Mouse (Mus musculus): ENCODE measurements at regions not wholly inside any gene's neighbourhood (a gene's known extent, or its start where the extent isn't known, plus 50 kb on each side); places are given as distances from the start of the nearest gene placed in this dataset.

GRCm38 (mm10) chr9:41221110-41221790 is 59.8 kb upstream of the Ubash3b start:
- TF ChIP-seq POLR2A (IDR thresholded peaks at IDR 0.05; ENCODE audit: control insufficient read depth, extremely low read depth, insufficient read depth, low read length, poor library complexity) (no peak), CTCF (IDR thresholded peaks at IDR 0.05; ENCODE audit: borderline replicate concordance, control insufficient read depth, extremely low read depth, insufficient read depth, low read length, poor library complexity) (no peak)
